Mouse (Mus musculus): ENCODE data around the gene Papolb.

DNA sequence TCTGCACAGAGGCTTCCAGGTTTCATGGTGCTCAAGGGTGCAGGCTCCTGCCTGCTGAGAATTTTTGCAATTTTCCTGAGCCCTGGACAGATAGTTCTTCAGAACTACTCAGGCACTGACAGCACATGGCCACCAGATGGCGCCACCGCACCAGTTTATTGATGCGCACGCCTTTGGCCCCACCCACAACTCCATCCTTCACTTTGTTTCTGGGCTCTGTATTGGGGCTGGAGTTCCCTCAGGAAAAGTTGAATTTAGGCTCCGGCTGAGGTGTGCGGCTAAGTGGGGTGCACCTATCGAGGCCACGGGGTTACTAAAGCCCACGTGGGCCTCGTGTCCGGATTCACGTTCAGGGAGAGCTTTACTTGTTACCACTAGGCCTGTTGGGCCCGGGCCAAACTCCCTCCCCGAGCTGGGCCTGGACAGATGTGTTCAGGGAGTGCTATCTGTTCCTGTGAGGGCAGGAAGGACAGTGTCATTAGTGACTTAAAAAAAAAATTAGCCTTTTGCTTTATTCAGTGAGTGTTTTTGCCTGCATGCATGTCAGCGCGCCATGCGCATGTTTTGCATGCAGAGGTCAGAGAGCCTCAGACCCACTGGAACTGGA, 50.9 kb downstream of the Papolb start:
- TF ChIP-seq CTCF (IDR thresholded peaks at IDR 0.05; ENCODE audit: control insufficient read depth, insufficient read depth, insufficient replicate concordance, low read depth, low read length) (peak; percentile 95), POLR2A (IDR thresholded peaks at IDR 0.05; ENCODE audit: control insufficient read depth, low read depth, low read length) (no peak)
